Mouse (Mus musculus) megakaryocyte, embryonic 14.5 days (primary cell): Measurements from ENCODE around the gene 4933405L10Rik. TPM values are rescaled to one million over a fixed set of nuclear protein-coding genes. Genes with fewer than 3 reads are reported as not detected.

Experiments
- H3K27me3 ChIP-seq: replicated peaks from 2 replicates; pipeline ENCODE3; 2012; ENCODE audit warnings: inconsistent platforms
- H3K36me3 ChIP-seq: replicated peaks from 2 replicates; pipeline ENCODE3; 2012; ENCODE audit warnings: low read length, inconsistent platforms, mixed read lengths
- H3K4me1 ChIP-seq: 2 replicates; pipeline ENCODE4 v1.6.1; 2012; ENCODE audit warnings: inconsistent platforms
- H3K4me3 ChIP-seq: replicated peaks from 2 replicates; pipeline ENCODE3; 2012; ENCODE audit warnings: moderate library complexity, mild to moderate bottlenecking, inconsistent platforms
- H3K9me3 ChIP-seq: 2 replicates; pipeline ENCODE4 v1.6.1; 2012; ENCODE audit warnings: inconsistent platforms
- FLI1 ChIP-seq: IDR thresholded peaks from 2 replicates; pipeline ENCODE4 v1.6.1; 2012; ENCODE audit warnings: low read length, inconsistent platforms, mixed read lengths
- GATA1 ChIP-seq: IDR thresholded peaks from 3 replicates; pipeline ENCODE4 v1.6.1; 2012; ENCODE audit warnings: mixed read lengths, low read length, inconsistent platforms, borderline replicate concordance
- polyA plus RNA-seq: library from polyadenylated mRNA; stranded (reverse); fragments of >175 nt; gene quantifications from 2 replicates; pipeline ENCODE4 v1.2.3, GENCODE M21; 2012; ENCODE audit warnings: low replicate concordance; ENCODE audit not compliant: insufficient read depth

4933405L10Rik gene
- polyA plus RNA-seq, 1 experiment, result not detected

DNA sequence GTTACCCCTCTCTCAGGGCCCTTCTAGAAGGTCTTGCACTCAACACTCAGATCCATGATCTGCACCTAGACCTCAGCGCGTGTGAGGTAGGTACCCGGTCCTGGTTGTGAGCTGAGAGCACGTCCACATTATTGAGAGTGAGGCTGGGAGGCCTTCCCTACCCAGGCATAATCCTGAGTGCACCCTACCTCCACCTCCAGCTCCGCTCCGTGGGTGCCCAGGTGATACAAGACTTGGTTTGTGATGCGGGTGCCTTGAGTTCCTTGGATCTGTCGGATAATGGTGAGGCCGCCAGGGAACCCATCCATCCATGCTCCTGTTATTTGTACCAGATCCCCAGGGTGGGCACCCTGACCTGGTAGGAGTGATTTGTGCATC is 17.5 kb upstream of the 4933405L10Rik start:
- Histone ChIP-seq H3K4me1 (peaks cover 24% of the 10 kb centered on the region), H3K36me3 (peaks cover 39% of the 10 kb centered on the region), H3K27me3 (peaks cover 2% of the 10 kb centered on the region), H3K4me3 (no peak overlapping the region), H3K9me3 (no peaks in the 10 kb centered on the region)
- TF ChIP-seq FLI1, result no peak
- no peak for TF ChIP-seq GATA1

DNA sequence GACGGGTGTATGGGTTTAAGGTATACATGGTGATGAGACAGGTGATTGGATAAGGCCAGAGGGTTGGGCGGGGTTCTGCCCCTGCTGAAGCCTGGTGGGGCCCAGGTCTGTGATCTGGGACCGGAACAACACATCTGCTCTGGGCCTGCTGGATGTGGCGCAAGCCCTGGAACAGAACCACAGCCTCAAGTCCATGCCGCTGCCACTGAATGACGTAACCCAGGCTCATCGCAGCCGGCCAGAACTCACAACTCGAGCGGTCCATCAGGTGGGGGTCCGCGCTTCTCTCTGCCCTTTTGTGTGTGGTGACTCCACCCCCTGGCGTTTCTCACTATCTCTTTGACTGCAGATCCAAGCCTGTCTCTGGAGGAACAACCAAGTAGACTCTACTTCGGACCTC is 16.5 kb upstream of the 4933405L10Rik start:
- Histone ChIP-seq H3K27me3 (peaks cover 2% of the 10 kb centered on the region), H3K36me3 (peaks cover 48% of the 10 kb centered on the region), H3K4me1 (peaks cover 14% of the 10 kb centered on the region), H3K4me3 (no peak overlapping the region), H3K9me3 (no peaks in the 10 kb centered on the region)
- TF ChIP-seq GATA1, result no peak
- no peak for TF ChIP-seq FLI1

DNA sequence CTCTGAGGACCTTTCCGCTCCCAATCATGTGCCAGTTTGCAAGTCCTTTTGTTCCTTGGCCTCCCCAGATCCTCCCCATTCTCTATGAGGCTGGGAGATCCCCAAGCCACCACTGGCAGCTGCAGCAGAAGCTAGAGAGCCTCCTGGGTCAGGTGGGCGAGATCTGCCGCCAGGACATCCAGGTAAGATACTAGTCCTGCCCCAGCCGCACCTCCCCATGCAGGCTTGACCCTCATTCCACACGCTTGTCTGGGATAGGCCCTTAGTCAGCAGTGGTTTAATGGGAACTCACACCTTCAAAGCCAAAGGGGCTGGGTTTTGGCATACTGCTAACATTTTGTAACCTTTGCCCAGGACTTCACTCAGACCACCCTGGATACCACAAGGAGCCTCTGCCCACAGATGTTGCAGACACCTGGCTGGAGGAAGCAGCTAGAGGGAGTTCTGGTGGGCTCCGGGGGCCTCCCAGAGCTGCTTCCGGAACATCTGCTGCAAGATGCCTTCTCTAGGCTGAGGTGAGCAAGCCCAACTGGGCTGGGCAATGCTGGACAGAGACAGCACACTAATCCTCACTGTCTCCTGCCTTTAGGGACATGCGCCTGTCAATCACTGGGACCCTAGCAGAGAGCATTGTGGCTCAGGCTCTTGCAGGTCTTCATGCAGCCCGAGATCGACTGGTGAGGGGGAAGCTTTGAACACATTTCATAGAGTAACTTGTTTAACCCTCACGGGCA is 14.8 kb upstream of the 4933405L10Rik start:
- H3K4me1 ChIP-seq, result peaks cover 7% of the 10 kb centered on the region
- no peak overlapping the region for H3K4me3 ChIP-seq
- no peaks in the 10 kb centered on the region for H3K9me3 ChIP-seq
- H3K27me3 ChIP-seq, result peaks cover 2% of the 10 kb centered on the region
- peaks cover 64% of the 10 kb centered on the region for H3K36me3 ChIP-seq
- no peak for TF ChIP-seq GATA1

DNA sequence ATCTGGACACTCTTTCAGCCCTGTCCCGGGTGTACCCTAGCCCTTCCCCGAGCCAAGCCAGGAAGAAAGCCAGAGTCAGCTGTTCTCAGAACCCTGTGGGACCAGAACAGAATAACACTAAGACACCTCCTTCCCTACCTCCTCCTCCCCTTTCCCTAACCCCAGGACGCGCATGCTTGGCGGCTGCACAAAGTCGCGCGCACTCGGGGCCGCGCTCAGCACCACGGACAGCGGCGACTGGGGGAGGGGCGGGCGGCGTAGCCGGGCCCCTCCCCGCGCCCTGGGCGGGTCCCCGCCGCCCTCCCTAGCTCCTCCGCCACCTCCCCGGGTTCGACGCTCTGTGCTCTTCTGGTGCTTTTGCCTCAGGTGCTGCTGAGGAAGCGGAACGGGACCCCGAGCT is 13.8 kb upstream of the 4933405L10Rik start:
- Histone ChIP-seq H3K4me3 (no peak overlapping the region), H3K36me3 (peaks cover 75% of the 10 kb centered on the region), H3K27me3 (peaks cover 2% of the 10 kb centered on the region), H3K4me1 (no peaks in the 10 kb centered on the region; the same call in 1 of the 2 replicates), H3K9me3 (no peaks in the 10 kb centered on the region)
- TF ChIP-seq FLI1 (no peak), GATA1 (no peak)

DNA sequence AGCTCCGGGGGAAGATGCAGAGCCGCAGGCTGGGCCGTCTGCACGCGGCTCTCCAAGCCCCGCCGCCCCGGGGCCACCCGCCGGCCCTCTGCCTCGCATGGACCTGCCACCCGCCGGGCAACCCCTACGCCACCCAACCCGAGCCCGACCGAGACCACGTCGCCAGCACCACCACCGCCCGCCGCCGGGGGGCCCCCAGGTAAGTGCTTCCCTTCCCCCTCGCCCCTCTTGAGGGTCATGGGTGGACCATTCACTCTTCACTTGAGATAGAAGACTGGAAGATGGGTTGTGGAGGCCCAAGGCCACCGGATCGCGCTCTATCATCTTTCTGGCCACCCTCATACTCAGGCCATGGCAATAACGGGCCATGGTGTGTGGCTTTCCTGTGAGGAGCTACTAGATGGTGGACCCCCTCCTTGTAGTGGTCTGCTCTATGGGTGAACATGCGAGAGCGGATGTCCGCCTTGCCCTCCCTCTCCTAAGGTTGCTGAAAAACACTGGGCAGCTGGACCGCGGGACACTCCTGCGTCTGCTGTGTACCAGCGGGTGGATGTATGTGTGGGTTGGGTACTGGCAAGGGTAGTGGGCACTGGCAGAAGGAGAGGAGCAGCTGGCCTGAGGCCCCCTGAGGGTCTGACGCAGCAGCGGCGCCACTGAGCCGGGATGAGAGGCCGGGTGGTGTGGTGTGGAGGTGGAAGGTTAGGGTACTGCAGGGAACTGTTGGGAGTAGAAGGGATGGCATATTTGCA is 13.2 kb upstream of the 4933405L10Rik start:
- no peaks in the 10 kb centered on the region; the same call in none of the 2 replicates for H3K4me1 ChIP-seq
- H3K36me3 ChIP-seq, result peaks cover 79% of the 10 kb centered on the region
- no peaks in the 10 kb centered on the region for H3K9me3 ChIP-seq
- H3K4me3 ChIP-seq, result no peak overlapping the region
- H3K27me3 ChIP-seq, result peaks cover 2% of the 10 kb centered on the region
- TF ChIP-seq FLI1 (no peak), GATA1 (no peak)

DNA sequence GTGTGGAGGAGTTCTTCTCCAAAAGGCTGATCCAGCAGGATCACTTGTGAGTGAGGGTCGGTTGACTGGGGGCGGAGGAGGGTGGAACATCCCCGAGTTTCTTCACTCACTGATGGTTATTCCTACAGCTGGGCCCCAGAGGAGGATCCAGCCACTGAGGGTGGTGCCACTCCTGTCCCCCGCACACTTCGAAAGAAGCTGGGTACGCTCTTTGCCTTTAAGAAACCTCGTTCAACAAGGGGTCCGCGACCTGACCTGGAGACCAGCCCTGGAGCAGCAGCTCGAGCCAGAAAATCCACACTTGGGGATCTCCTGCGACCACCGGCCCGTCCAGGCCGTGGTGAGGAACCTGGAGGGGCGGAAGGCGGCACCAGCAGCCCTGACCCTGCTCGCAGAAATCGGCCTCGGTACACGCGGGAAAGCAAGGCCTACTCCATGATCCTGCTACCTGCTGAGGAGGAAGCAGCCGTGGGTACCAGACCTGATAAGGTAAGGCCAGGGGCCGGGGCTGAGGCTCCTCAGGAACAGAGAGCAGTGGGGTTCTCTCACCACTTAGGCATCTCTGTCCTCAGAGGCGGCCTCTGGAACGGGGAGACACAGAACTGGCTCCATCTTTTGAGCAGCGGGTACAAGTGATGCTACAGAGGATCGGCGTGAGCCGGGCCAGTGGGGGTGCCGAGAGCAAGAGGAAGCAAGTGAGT is 12.2 kb upstream of the 4933405L10Rik start:
- Histone ChIP-seq H3K4me3 (no peak overlapping the region), H3K4me1 (peaks cover 10% of the 10 kb centered on the region), H3K36me3 (peaks cover 82% of the 10 kb centered on the region), H3K9me3 (no peaks in the 10 kb centered on the region), H3K27me3 (peaks cover 2% of the 10 kb centered on the region)
- TF ChIP-seq GATA1, result no peak
- no peak for TF ChIP-seq FLI1

DNA sequence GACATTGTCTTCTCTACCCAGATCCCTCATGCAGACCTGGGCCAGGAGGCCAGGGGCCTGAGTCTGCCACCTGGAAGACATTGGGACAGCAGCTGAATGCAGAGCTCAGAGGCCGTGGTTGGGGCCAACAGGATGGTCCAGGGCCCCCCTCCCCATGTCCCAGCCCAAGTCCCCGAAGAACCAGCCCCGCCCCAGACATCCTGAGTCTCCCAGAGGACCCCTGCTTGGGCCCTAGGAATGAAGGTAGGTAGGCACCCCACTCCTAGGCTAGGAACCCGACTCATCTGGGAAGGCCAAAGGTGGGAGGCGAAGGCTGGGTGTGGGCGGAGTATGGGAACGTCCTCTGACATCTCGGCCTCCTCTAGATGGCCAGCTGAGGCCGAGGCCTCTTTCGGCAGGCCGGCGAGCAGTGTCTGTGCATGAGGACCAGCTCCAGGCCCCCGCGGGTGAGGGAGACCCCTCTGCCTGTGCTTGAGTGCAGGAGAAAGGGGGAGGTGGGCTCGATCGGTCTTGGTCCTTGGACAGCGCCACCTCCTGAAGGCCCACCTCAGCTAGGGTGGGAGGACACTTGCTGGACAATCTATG is 10.2 kb upstream of the 4933405L10Rik start:
- Histone ChIP-seq H3K36me3 (peaks cover 74% of the 10 kb centered on the region), H3K27me3 (peaks cover under 1% of the 10 kb centered on the region), H3K9me3 (no peaks in the 10 kb centered on the region), H3K4me3 (no peak overlapping the region), H3K4me1 (peaks cover 22% of the 10 kb centered on the region)
- TF ChIP-seq FLI1 (no peak), GATA1 (no peak)

DNA sequence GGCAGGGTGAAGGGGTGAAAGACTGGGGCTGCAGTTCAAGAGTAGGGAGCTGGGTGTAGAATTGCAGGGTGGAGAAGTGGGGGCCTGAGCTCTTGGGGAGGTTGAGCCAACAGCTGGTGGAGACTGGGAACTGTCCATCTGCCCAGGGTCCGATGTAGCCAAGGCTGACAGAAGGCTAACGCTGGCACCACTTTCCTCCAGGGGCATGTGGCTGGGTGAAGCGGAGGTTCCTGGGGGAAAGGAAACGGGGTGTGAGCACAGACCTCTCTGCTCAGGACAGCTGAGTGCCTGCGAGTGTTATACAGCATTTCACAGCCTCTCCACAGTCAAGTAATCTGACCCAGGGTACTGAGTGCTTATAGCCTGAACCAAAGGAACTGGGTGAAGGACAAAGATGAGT is 8.7 kb upstream of the 4933405L10Rik start:
- no peak overlapping the region for H3K4me3 ChIP-seq
- TF ChIP-seq GATA1 (no peak), FLI1 (no peak)
- H3K36me3 ChIP-seq, result peaks cover 75% of the 10 kb centered on the region
- no peaks in the 10 kb centered on the region for H3K9me3 ChIP-seq
- H3K27me3 ChIP-seq, result no peaks in the 10 kb centered on the region
- peaks cover 32% of the 10 kb centered on the region for H3K4me1 ChIP-seq

DNA sequence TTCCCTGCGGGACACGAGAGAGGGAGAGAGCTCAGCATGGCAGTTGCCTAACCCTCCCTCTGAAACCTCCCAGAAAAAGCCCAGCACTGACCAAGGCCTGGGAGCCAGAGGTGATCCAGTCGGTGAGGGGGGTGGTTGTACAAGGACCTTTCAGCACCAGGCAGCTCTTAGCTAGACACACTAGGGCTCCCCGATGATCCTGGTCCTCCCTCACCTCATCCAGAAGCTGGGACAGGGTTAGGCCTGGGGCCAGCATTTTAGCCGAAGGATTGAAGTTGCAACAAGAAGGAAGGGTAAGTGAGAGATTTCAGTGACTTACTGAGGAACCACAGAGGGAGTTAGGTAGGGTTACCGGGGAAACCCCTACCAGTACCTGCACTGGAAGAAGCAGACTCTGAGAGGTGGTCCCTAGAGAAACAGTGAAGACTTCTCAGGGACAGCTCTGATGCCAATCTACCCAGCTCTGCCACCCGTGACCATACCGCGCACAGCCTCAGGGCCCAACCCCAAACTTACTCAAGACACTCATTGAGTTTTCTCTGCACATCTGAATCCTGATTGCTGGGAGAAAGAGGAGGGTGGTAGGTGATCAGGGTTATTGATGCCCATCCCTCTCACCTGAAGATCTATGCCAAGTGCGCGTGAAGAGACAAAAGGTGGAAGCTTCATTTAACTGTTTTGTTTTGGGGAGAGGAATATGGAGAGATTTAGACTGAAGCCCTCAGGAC is 7.8 kb upstream of the 4933405L10Rik start:
- H3K4me1 ChIP-seq, result peaks cover 41% of the 10 kb centered on the region

DNA sequence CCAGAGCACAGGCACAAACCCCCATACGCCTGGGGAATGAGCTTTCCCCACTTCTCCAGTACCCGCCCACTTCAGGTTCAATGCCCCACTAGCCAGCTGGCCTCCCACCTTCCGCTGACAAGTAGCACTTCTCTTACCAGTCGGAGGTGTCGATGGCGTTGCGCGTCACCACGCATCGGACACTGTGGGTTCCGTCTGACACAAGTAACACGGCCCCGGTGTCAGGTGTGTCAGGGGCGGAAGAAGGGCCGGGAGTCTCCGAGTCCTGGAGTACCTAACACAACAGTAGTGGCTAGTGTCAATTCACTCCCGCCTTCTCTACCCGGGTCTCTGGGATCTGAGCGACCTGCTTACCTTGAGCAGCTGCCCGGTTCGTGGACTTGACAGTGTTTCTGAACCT is 6.9 kb upstream of the 4933405L10Rik start:
- Histone ChIP-seq H3K4me3 (peak overlapping the region; percentile 93), H3K9me3 (no peaks in the 10 kb centered on the region), H3K36me3 (peaks cover 72% of the 10 kb centered on the region), H3K27me3 (no peaks in the 10 kb centered on the region), H3K4me1 (peaks cover 50% of the 10 kb centered on the region)
- TF ChIP-seq FLI1 (no peak), GATA1 (no peak)

More for the DNA sequence above, 7.8 kb upstream of the 4933405L10Rik start:
- Histone ChIP-seq H3K4me3 (peak overlapping the region; percentile 93), H3K9me3 (no peaks in the 10 kb centered on the region), H3K36me3 (peaks cover 77% of the 10 kb centered on the region), H3K27me3 (no peaks in the 10 kb centered on the region)
- no peak for TF ChIP-seq FLI1
- no peak for TF ChIP-seq GATA1
